Mouse (Mus musculus): ENCODE measurements around the gene Fastkd2.

Gene Fastkd2

DNA sequence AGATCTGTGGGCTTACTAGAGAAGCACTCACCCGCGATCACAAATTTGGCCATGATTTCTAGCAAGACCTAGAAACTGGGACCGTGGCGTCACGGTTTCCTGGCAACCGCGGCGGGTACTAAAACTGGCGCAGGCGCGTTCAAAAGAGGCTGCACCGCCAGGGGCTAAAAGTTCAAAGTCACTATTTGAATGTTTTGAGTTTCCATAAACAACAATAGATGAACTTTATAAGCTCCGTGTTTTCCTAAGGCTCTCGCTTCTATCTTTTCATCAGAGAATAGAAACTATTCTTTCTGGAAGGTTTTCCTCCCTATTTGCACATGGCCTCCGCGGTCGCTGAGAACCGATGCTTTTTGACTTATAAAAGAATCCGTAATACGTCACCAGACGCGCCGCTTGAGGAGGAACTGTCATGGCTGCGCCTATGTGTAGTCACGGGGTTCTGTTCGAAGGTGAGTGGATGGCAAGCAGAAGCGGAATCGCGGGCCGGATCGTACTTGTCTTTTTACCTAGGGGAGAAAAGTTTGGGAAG, at the start of gene Fastkd2, which contains the start of gene Mdh1b:
Gene Fastkd2, plus strand, starts transcription at position 375 of the 532 bp plus-strand sequence.
Gene Mdh1b, minus strand, starts transcription at position 79 of the 532 bp plus-strand sequence.
- peak; percentile 81 to 85 for DNase-seq (ENCODE audit: low spot score in 2 of 2)

DNA sequence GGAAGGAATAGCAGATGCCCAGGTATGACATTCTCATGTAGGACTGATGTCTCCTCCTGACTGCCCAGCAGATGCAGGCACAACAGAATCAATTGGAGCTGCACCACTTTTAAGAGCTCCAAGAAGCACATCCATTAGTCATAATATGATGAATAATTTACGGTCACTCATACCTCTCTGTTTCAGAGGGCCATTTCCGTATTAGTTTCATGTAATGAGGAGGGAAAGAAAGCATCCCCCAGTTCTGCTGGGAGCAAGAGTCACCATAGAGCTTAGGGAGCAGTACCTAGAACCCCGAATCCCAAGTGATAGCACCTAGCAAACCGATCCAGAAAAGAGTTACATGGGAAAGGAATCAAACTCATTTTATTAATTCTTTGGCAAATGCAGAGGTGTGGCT, 43.6 kb upstream of the Fastkd2 start, which contains the start of gene Dytn:
Gene Dytn, minus strand, starts transcription at position 101 of the 400 bp plus-strand sequence.
- DNase-seq (ENCODE audit: low spot score in 2 of 2), result no peak

- DNase-seq (ENCODE audit: low spot score in 2 of 2), result no peak
These were observed 33.6 kb upstream of the Fastkd2 start for GRCm38 (mm10) chr1:63696861-63697260.

DNA sequence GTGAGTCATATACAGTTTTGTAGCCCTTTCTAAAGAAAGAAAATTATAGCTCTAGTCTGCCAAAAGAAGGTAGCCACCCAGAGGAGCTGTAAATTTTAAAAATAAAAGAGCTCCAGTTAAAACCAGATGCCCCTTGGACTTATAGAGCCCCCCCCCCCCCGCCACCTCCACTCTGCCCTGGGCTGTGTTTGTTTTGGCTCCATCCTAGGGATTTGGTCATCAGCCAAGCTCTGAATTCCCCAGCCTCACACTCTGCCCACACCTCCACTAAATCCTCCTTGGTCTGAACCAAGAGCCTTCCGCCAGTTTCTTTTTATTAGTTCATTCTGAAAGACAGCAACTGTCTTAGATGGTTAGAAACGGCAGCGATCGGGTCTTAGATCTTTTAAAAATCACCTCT, 24.7 kb upstream of the Fastkd2 start:
- DNase-seq (ENCODE audit: low spot score in 2 of 2), result no peak

- DNase-seq (ENCODE audit: low spot score in 2 of 2), result no peak
These were observed 21.5 kb upstream of the Fastkd2 start for GRCm38 (mm10) chr1:63708876-63709275.

GRCm38 (mm10) chr1:63720161-63720560, 10.3 kb upstream of the Fastkd2 start:
- no peak for DNase-seq (ENCODE audit: low spot score in 2 of 2)

- DNase-seq (ENCODE audit: low spot score in 2 of 2), result no peak
These were observed 618 bp upstream of the Fastkd2 start for GRCm38 (mm10) chr1:63729796-63730195.

- DNase-seq (ENCODE audit: low spot score in 2 of 2), result no peak
These were observed 25.6 kb downstream of the Fastkd2 start for GRCm38 (mm10) chr1:63756005-63756404.

DNA sequence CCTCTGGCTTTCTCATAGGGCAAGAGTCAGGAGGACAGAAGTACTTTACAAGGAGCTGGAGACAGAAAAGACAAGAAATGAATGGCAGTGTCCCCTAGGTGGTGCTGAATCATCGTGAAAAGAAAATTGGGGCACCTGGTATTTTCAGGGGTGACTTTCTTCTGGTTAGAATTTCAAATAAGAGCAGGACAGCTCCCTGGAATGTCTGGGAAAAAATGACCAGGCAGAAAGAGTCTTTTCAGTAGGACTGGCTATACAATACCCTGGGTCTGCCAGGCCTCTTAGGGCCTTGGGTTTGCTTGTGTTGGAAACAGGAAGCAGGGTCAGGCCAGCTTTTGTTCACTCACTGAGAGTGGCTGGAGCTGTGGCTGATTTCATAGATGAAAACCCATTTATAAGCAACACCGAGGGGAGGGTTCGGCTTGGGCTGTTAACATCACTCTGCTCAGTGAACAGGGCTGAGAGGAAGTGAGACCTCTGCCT, 32.8 kb downstream of the Fastkd2 start:
- peak in 1 of 2 experiments; percentile 1 for DNase-seq (ENCODE audit: low spot score in 2 of 2)

GRCm38 (mm10) chr1:63763881-63764386, 33.5 kb downstream of the Fastkd2 start:
- no peak for DNase-seq (ENCODE audit: low spot score in 2 of 2)

DNA sequence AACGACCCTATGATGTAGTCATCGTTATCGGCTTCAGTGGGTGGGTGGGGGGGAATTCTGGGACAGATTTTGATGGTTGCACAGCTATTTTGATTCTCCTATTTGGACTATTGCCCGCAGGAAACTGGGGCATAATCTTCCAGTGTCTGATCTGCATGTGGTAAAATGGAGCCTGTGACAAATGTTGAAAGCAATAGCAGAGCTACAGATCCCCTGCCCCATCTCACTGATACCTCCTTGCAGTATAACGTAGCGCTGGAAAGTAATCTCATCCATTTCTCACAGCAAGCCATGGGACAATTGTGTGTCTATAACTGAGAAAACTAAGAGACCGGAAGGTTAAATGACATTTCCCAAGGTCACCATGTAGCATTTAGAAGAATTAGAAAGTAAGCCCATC, 34.0 kb downstream of the Fastkd2 start:
- DNase-seq (ENCODE audit: low spot score in 2 of 2), result no peak

DNA sequence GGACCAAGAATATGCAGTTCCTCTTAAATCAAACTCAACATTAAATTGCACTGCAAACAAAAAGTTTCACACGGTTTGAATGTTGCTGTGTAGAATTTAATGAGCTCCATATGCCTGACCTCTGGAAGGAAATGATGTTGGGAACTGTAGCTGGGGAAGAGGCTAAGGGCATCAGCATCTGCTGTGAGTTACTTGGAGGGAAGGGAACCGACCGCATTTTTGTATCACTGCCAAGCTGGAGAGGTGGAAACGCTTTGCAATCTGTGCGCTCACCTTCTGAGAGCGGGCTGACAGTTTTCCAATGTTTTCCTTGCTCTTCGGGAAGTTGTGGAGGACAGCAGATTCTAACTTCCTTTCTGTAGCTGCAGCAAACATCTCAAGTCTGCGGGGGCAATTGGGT, 37.7 kb downstream of the Fastkd2 start:
- no peak for DNase-seq (ENCODE audit: low spot score in 2 of 2)

GRCm38 (mm10) chr1:63769167-63769566, 38.8 kb downstream of the Fastkd2 start, which contains the start of gene 4933402D24Rik:
Gene 4933402D24Rik (minus strand): TSS chr1:63769267.
- DNase-seq (ENCODE audit: low spot score in 2 of 2), result no peak

DNA sequence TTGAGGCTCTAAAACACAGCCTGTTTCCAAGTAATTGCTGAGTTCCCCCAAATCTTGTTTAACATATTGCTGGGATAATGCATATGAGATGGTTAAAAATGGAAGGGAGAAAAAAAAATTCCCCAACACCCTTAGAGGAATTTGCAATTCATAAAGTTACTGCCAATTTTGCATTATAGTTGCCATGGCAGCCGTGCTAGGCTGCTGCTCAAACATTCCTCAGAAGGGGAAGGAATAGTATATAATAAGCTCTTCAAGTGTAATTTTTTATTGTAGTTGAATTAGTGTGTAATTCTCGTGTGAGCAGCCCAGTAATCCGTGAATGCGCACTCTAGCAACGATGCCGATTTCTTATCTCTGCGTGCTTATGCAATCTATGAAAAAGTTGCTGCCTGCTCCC, 39.9 kb downstream of the Fastkd2 start:
- no peak for DNase-seq (ENCODE audit: low spot score in 2 of 2)

GRCm38 (mm10) chr1:63776396-63776795, 46.0 kb downstream of the Fastkd2 start:
- no peak for DNase-seq (ENCODE audit: low spot score in 2 of 2)

DNA sequence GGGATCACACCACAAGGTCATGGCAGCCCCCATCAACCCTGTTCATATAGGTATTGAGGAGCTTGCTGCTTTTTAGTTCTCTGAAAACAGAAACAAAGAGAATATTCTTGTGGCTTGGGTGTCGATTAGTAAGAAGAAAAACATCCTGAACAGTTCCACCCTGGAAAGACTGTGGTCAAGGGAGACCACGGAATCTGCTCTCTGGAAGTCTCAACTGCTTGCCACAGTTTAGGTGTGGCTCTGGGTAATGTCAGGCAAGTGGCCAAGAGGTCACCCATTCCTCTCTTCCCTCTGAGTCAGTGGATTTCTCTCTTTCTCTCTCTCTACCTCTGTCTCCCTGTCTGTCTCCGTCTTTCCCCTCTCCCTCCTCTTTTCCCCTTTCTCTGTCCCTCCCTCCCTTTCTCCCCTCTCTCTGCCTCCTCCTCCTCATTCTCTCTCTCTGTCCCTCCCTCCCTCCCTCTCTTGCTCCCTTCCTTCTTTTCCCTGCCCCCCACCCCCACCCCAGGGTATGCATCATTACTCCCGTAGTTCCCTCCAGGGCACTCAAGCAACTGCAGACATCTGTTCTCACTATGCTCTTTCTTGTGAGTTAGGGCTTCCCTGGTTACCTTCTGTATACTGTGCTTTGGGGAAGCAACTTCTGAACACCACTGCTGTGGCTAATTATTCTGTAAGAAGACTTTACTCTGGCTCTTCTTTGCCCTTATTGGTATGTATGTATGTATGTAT, 46.7 kb downstream of the Fastkd2 start:
- DNase-seq (ENCODE audit: low spot score in 2 of 2), result no peak

DNA sequence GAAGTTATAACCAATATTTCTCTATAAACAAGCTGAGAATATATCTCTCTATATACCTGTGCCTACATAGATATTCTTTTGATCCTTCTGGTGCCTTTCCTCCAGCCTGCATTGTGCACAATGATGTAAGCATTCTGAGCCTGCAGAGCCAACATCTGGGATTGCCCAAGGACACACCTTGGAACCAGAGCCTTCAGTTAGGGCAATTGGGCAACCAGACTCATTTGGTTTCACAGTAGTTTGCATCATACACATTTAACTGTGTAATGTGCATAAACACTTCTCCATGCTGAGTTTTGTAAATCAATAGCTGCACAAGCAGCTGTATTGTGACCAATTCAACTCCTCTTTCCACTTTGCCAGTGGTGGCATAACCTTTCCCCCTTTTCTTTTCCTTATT, 63.9 kb downstream of the Fastkd2 start:
- no peak for DNase-seq (ENCODE audit: low spot score in 2 of 2)

Measured in spleen, postnatal 36 days (tissue).